Mouse (Mus musculus) lung, embryonic 14.5 days (tissue): ENCODE results near the gene Gm3138. TPM values are rescaled to one million over a fixed set of nuclear protein-coding genes. Genes with fewer than 3 reads are reported as not detected.
"Not testable (repeated sequence)": the region's sequence is repeated elsewhere in the genome, so short reads cannot be mapped to it uniquely, and the experiment has no call there.

Experiments used
- ATAC-seq: fragments of 200-750 bp; cut with Nextera tagmentation; 2 replicates; pipeline ENCODE4 v1.8.0; 2017; ENCODE audit warnings: mild to moderate bottlenecking, moderate TSS enrichment, moderate library complexity; ENCODE audit not compliant: insufficient read depth
- DNase-seq: peaks from one replicate; pipeline ENCODE4 v3.0.0-alpha.2; 2015
- H3K27ac ChIP-seq: fragments of 300-500 bp; sonication (generic); 2 replicates; pipeline ENCODE4 v1.5.1; 2014; ENCODE audit warnings: low read depth, mild to moderate bottlenecking, moderate library complexity
- H3K27me3 ChIP-seq: fragments of 300-500 bp; sonication (generic); 2 replicates; pipeline ENCODE4 v1.6.1; 2014; ENCODE audit warnings: low read length, control low read depth; ENCODE audit not compliant: insufficient read depth
- H3K36me3 ChIP-seq: fragments of 300-500 bp; sonication (generic); 2 replicates; pipeline ENCODE4 v1.6.1; 2014; ENCODE audit warnings: control low read depth; ENCODE audit not compliant: insufficient read depth
- H3K4me1 ChIP-seq: fragments of 300-500 bp; sonication (generic); 2 replicates; pipeline ENCODE4 v1.6.1; 2014; ENCODE audit warnings: antibody characterized with exemption, control low read depth; ENCODE audit not compliant: insufficient read depth
- H3K4me2 ChIP-seq: fragments of 300-500 bp; sonication (generic); 2 replicates; pipeline ENCODE4 v1.6.1; 2014; ENCODE audit warnings: mild to moderate bottlenecking
- H3K4me3 ChIP-seq: fragments of 300-500 bp; sonication (generic); 2 replicates; pipeline ENCODE4 v1.5.1; 2014; ENCODE audit warnings: low read depth, low read length
- H3K9ac ChIP-seq: fragments of 300-500 bp; sonication (generic); 2 replicates; pipeline ENCODE4 v1.6.1; 2014
- H3K9me3 ChIP-seq: fragments of 300-500 bp; sonication (generic); 2 replicates; pipeline ENCODE4 v1.6.1; 2016; ENCODE audit warnings: low read depth, low read length, control low read depth
- WGBS: fragments of 180-500 bp; shearing (Covaris S2); extraction: QIAGEN DNeasy Blood & Tissue Kit; methylation state at CpG from one replicate; pipeline ENCODE4 v1.1.7; 2014; 5-methylcytosine and 5-hydroxymethylcytosine counted together
- polyA plus RNA-seq: library from polyadenylated mRNA; unstranded; fragments of >200 nt; fragmentation: Nextera tagmentation; extraction: Ambion mirVana; gene quantifications from 2 replicates; pipeline ENCODE4 v1.2.1, GENCODE M21; 2014

Gene Gm3138
- polyA plus RNA-seq = not detected in 2 replicates

DNA sequence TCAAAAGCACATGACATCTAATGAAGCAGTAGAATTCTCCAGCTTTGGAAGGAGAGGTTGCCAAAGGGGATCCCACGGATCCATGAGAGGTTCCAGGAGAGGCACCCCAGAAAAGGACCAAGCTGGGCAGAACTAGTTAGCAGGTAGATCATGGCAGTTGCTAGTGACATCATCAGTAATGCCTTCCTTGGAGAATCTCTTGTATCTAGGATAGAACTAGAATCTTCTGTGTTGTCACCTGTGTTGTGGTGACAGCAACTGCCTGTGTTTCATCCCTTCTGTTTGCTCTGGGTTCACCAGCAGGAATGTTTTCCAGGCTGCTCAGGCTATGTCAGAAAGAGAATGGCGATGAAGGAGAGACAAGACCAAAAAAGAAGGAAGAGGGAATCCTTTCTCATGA is at the start of gene Gm3138:
TSS of gene Gm3138 (plus strand) at position 301 of the 400 bp plus-strand sequence.
- not testable (repeated sequence) for H3K27me3 ChIP-seq, DNase-seq, H3K9me3 ChIP-seq, H3K4me3 ChIP-seq, H3K4me2 ChIP-seq, H3K4me1 ChIP-seq, H3K36me3 ChIP-seq, H3K27ac ChIP-seq, H3K9ac ChIP-seq, ATAC-seq
- no CpG with 5 or more reads among the region's 2 CpGs for WGBS

DNA sequence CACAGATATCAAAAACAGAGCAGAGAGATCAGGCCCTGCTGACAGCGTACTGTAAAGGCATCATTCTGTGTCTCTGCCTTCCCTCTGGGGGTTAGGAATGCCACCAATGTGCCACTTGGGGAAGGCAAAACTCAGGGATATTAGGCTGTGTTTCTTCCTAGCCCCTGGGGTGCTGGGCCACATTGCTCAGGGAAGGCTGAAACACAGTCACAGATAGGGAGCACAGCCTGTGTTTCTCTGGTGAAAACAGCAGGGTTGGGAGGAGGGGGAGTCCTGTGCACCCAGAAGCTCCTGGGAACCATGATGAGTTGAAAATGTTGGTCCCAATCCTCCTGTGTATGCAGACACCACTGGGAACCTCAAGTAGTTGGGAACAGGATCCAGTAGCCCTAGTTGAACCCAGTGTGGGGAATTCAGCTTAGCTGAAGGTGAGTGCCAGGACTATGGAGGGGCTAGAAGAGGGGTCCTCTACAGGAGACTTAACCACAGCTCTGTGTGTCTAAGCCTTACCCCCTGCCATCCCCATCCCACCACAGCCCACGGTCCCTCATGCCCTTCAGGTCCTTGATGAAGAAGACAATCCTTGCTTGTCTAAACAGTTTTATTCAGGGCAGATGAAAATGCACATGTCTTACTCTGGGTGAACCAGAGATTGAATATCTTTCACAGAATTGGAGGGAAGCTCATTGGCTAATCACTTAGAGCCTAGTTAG is 20.0 kb downstream of the Gm3138 start:
- not testable (repeated sequence) for H3K4me1 ChIP-seq, H3K4me3 ChIP-seq, H3K9ac ChIP-seq, ATAC-seq, H3K36me3 ChIP-seq, H3K4me2 ChIP-seq, H3K9me3 ChIP-seq, H3K27ac ChIP-seq, H3K27me3 ChIP-seq, DNase-seq
- 89% methylated on average over 2 of the region's 2 CpGs for WGBS

DNA sequence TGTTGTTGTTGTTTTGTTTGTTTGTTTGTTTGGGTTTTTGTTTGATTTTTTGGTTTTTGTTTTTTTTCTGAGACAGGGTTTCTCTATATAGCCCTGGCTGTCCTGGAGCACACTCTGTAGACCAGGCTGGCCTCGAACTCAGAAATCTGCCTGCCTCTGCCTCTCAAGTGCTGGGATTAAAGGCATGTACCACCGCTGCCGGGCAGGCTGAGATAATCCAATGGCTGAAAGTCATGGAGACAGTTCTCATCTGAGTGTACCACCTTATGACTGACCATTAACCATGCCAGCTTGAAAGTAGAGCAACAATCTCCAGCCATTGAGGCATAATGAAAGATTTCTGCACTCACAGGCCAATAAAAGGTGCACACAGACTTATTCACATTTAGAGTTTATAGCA is 30.4 kb downstream of the Gm3138 start:
- not testable (repeated sequence) for H3K36me3 ChIP-seq, H3K4me1 ChIP-seq, H3K27me3 ChIP-seq, H3K27ac ChIP-seq, ATAC-seq, H3K9ac ChIP-seq, H3K4me2 ChIP-seq, DNase-seq, H3K9me3 ChIP-seq, H3K4me3 ChIP-seq
- 86% methylated on average over 2 of the region's 3 CpGs for WGBS

Other genes with a start within 250 kb of the Gm3138 start
- gene Gm5796, start 225.7 kb upstream of the Gm3138 start, polyA plus RNA-seq = 0.30 TPM in 1 of 2 replicates, not detected in the other
- gene Gm3115, start 165.5 kb upstream of the Gm3138 start, polyA plus RNA-seq = not detected in 2 replicates
- gene Gm8108, start 139.1 kb upstream of the Gm3138 start, polyA plus RNA-seq = 0.28 and 1.4 TPM in 2 replicates
- gene Gm3127, start 84.6 kb upstream of the Gm3138 start, polyA plus RNA-seq = not detected in 2 replicates
- gene Gm2974, start 67.1 kb upstream of the Gm3138 start, polyA plus RNA-seq = 0.58 and 0.62 TPM in 2 replicates
- gene Gm3149, start 67.7 kb downstream of the Gm3138 start, polyA plus RNA-seq = not detected in 2 replicates
- 0.25 and 0.39 TPM in 2 replicates for gene 2610042L04Rik, start 85.1 kb downstream of the Gm3138 start, polyA plus RNA-seq
- not detected in 2 replicates for gene Gm3159, start 147.9 kb downstream of the Gm3138 start, polyA plus RNA-seq
- gene Gm3164, start 165.8 kb downstream of the Gm3138 start, polyA plus RNA-seq = 0.22 and 0.96 TPM in 2 replicates
- gene Gm3173, start 181.4 kb downstream of the Gm3138 start, polyA plus RNA-seq = not detected in 2 replicates
- not detected in 2 replicates for gene Gm3182, start 232.1 kb downstream of the Gm3138 start, polyA plus RNA-seq